Comparison of ENCODE assay signal across 11 mouse cellular contexts in the genomic region with DNA sequence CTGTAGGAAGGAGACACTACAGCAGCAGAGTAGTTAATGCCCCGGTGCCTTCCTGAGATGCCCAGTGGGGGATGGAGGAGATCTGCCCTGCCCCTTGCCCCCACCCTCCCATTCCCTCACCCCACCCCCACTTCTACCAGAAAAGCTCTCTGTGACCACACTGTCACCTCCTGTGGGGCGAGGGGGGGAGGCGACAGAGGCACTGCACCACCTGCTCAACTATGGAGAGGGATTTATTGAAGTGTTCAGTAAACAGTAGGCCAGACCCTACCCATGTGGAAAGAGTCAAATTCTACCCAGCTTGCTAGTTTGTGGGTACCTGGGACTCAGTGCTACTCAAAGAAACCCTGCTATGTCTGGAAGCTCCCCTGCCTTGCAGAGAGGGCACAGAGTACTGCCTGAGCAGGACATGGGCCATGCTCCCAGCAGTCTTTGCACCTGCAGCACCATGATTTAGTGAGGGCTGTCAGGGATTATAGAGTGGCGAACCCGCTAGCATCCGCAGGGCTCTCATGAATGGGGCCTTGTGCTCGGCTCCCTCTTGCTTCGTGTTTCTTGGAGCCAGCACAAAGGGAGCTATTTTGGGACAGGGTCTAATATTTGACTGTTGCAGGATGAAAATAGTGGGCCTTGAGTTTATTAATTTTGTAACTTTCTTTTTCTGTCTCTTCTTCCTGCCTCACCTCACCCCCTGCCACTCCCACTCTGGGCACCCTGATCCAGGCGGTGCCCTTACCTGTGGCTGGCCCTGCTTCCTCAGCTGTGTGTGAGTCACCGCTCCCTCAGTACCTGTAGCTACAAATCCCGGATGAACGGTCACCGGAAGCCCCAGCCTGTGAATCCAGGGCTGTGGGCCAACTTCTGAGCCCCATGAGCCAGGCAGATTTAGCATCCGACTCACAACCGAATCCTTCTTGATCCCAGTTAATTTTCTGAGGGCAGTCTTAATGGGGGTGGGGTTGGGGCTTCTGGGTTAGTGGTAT.
DNase-seq lines count a peak whose midpoint lies in the region; ATAC-seq lines count a peak whose summit lies in the region.
"Had no signal": no experiment of that assay in that cellular context is flagged by ENCODE, and none has a peak within 500 bp of the region (broad histone marks: within the 10 kb centered on the region; RNA-seq: fewer than 3 reads in every experiment).

No protein-coding gene starts in this region.

- 54% methylated on average over 15 of the region's 15 CpGs for WGBS in lung, embryonic 15.5 days
- 53% methylated on average over 15 of the region's 15 CpGs for WGBS in embryonic facial prominence, embryonic 15.5 days
- 57% methylated on average over 15 of the region's 15 CpGs for WGBS in hindbrain, embryonic 15.5 days
- WGBS in midbrain, embryonic 16.5 days: 55% methylated on average over 15 of the region's 15 CpGs

- DNase-seq in lung, postnatal 25 days (ENCODE audit: low spot score): no peak
- no peak for DNase-seq in cerebellum, postnatal 14 days
- DNase-seq in left cerebral cortex, postnatal 25 days (ENCODE audit: low spot score in 2 of 2): no peak
- DNase-seq in frontal cortex, adult 2 months (ENCODE audit: extremely low spot score in 1 of 2, low spot score in 1 of 2): no peak

- H3K27me3 ChIP-seq in lung, embryonic 15.5 days: no peaks in the 10 kb centered on the region
- H3K27me3 ChIP-seq in embryonic facial prominence, embryonic 15.5 days: peaks cover 26% of the 10 kb centered on the region
- H3K27me3 ChIP-seq in hindbrain, embryonic 15.5 days: no peaks in the 10 kb centered on the region
- no peaks in the 10 kb centered on the region for H3K27me3 ChIP-seq in midbrain, embryonic 16.5 days (ENCODE audit: control insufficient read depth, insufficient read depth, low read depth, low read length)
- H3K27me3 ChIP-seq: liver, embryonic 12.5 days had no signal

- no peak overlapping the region for H3K4me3 ChIP-seq in lung, embryonic 15.5 days
- no peak overlapping the region for H3K4me3 ChIP-seq in embryonic facial prominence, embryonic 15.5 days (replicated peaks)
- H3K4me3 ChIP-seq in hindbrain, embryonic 15.5 days: no peak overlapping the region
- H3K4me3 ChIP-seq in midbrain, embryonic 16.5 days (ENCODE audit: low read depth, low read length): no peak overlapping the region
- H3K4me3 ChIP-seq: liver, embryonic 12.5 days; megakaryocyte, embryonic 14.5 days had no signal

- H3K4me1 ChIP-seq in lung, embryonic 15.5 days: 0 out of 2 replicates have a peak, but pooled peaks cover 6% of the 10 kb centered on the region
- peaks cover 11% of the 10 kb centered on the region for H3K4me1 ChIP-seq in embryonic facial prominence, embryonic 15.5 days
- H3K4me1 ChIP-seq in hindbrain, embryonic 15.5 days (replicated peaks): 0 out of 2 replicates have a peak, but pooled peaks cover 7% of the 10 kb centered on the region
- no peaks in the 10 kb centered on the region for H3K4me1 ChIP-seq in midbrain, embryonic 16.5 days (ENCODE audit: control insufficient read depth, insufficient read depth, low read length)
- H3K4me1 ChIP-seq: liver, embryonic 12.5 days had no signal

- ATAC-seq in lung, embryonic 15.5 days (ENCODE audit: borderline replicate concordance, extremely low read depth, low FRiP score, low TSS enrichment): peak; percentile 71; the same call in 1 of the 2 replicates
- 0 out of 2 replicates have a peak, but pooled peaks have one; percentile 26 for ATAC-seq in embryonic facial prominence, embryonic 15.5 days (ENCODE audit: insufficient number of reproducible peaks, low FRiP score, low TSS enrichment, low read depth)
- ATAC-seq in hindbrain, embryonic 15.5 days (ENCODE audit: low FRiP score, low read depth): peak; percentile 71; the same call in 1 of the 2 replicates
- ATAC-seq in midbrain, embryonic 16.5 days: peak; percentile 45; the same call in 1 of the 2 replicates
- ATAC-seq: intestine, embryonic 16.5 days; liver, embryonic 12.5 days had no signal

- H3K9ac ChIP-seq in lung, embryonic 15.5 days: no peak overlapping the region
- no peak overlapping the region for H3K9ac ChIP-seq in embryonic facial prominence, embryonic 15.5 days
- no peak overlapping the region for H3K9ac ChIP-seq in hindbrain, embryonic 15.5 days
- no peak overlapping the region for H3K9ac ChIP-seq in midbrain, embryonic 16.5 days (ENCODE audit: low read depth, low read length)
- H3K9ac ChIP-seq: liver, embryonic 12.5 days had no signal

- no peaks in the 10 kb centered on the region for H3K9me3 ChIP-seq in lung, embryonic 15.5 days
- H3K9me3 ChIP-seq in embryonic facial prominence, embryonic 15.5 days (replicated peaks): no peaks in the 10 kb centered on the region
- no peaks in the 10 kb centered on the region for H3K9me3 ChIP-seq in hindbrain, embryonic 15.5 days
- no peaks in the 10 kb centered on the region for H3K9me3 ChIP-seq in midbrain, embryonic 16.5 days (replicated peaks; ENCODE audit: control insufficient read depth, low read length, poor library complexity, severe bottlenecking)
- H3K9me3 ChIP-seq: liver, embryonic 12.5 days had no signal

- intact Hi-C loops in left cerebral cortex, postnatal 25 days (cut with DNase I): no loop called here

- H3K4me2 ChIP-seq in lung, embryonic 15.5 days: no peak overlapping the region
- H3K4me2 ChIP-seq in embryonic facial prominence, embryonic 15.5 days (replicated peaks): no peak overlapping the region
- H3K4me2 ChIP-seq in hindbrain, embryonic 15.5 days: no peak overlapping the region
- H3K4me2 ChIP-seq in midbrain, embryonic 16.5 days (ENCODE audit: low read length): no peak overlapping the region
- H3K4me2 ChIP-seq: liver, embryonic 12.5 days had no signal

- H3K27ac ChIP-seq in lung, embryonic 15.5 days: peak overlapping the region; percentile 46; the same call in 1 of the 2 replicates
- no peak overlapping the region for H3K27ac ChIP-seq in embryonic facial prominence, embryonic 15.5 days (replicated peaks)
- H3K27ac ChIP-seq in hindbrain, embryonic 15.5 days (replicated peaks): no peak overlapping the region
- no peak overlapping the region for H3K27ac ChIP-seq in midbrain, embryonic 16.5 days (ENCODE audit: low read length)
- H3K27ac ChIP-seq: liver, embryonic 12.5 days had no signal

- H3K36me3 ChIP-seq in lung, embryonic 15.5 days: no peaks in the 10 kb centered on the region
- no peaks in the 10 kb centered on the region for H3K36me3 ChIP-seq in embryonic facial prominence, embryonic 15.5 days
- H3K36me3 ChIP-seq in hindbrain, embryonic 15.5 days: no peaks in the 10 kb centered on the region
- no peaks in the 10 kb centered on the region for H3K36me3 ChIP-seq in midbrain, embryonic 16.5 days (ENCODE audit: control insufficient read depth, insufficient read depth, low read length)
- H3K36me3 ChIP-seq: liver, embryonic 12.5 days had no signal
